Mouse (Mus musculus) layer of hippocampus, postnatal 10 days (tissue): Measurements from ENCODE around the gene Fam155a. TPM values are rescaled to one million over a fixed set of nuclear protein-coding genes. Genes with fewer than 3 reads are reported as not detected.

Experiments
- DNase-seq, 2 experiments: peaks; one replicate each; pipeline ENCODE4 v3.0.0; 2021; ENCODE audit warnings: low spot score in 2 of 2
- total RNA-seq, 2 experiments: library from RNA; stranded (reverse); gene quantifications; 2 replicates each; pipeline ENCODE4 v1.2.3; 2021

The Fam155a gene
- total RNA-seq, 2 experiments from 2014 or later: 85.3 to 94.9 TPM

DNA sequence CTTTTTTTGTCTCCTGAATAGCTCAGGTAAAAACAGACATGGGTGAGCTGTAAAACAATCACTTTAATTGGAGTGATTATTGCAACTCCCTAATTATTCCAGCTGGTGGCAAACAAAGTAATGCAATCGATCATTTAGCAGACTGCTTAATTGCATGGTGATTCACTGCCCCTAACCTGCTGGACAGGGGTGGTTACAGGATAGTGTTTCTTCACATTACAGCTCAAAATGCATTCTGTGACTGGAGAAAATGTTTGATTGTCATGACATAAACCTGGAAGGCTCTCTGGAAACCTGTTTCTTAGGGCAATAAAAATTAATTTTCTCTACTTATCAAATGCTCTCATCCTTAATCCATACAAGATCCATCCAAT, 276.7 kb downstream of the Fam155a start:
- no peak for DNase-seq

- DNase-seq: no peak
Observed at GRCm38 (mm10) chr8:9493557-9494224, 277.3 kb downstream of the Fam155a start.

GRCm38 (mm10) chr8:9482565-9482964, 288.4 kb downstream of the Fam155a start:
- no peak for DNase-seq

DNA sequence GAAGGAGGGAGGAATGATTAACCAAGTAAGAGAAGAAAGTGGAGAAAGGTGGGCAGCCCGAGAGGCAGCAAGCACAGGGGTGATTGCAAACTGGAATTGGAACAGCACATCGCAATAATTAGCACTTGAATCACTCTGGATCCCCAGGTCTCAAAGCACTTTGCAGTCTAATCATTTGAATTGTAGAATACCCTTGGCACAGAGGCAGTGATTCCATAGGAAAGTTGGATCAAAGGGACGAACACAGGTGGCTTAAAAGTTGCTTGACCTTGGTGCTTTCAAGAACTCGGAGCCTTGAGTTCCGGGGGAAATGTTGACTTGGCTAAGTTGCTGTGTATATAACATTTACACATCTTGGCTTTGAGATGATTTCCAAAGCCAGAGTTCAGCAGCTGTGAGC, 299.7 kb downstream of the Fam155a start:
- no peak for DNase-seq

DNA sequence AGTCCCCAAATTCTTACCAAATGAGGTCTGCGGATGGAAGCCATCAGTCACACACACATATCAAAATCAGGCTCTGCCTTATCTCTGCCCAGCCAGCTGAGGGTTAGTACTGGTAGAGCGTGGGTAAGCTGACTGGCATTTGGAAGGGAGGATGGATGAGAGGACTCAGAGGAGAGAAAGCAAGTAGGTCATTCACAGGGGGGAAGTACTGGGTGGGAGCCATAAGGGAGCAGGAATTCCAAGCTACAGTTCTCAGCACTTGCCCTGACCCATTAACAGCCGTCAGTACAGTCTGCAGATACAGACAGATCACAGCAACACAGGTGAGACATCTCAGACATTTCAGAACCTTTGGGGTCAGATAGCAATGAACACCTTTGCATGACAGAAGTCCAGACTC, 300.8 kb downstream of the Fam155a start:
- DNase-seq: no peak

DNA sequence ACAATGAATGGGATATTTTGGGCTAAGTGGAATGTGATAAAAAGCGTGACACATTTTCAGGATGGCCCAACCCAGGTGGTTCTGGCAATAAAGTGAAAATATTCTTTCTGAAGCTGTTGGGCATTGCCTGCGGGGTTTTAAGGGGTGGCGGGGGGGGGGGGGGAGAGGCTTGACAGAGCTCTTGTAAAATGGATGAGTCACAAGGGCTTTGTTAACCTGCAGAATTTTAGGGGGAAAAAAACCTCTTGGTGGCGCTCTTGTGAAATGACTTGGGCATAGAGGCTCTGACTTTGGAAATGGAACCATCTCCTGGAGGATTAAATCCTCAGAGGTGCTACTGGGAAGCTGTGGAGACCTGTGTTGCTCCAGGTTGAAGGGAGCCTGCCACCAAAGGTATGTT, 309.9 kb downstream of the Fam155a start:
- DNase-seq: no peak

GRCm38 (mm10) chr8:9460707-9461106, 310.3 kb downstream of the Fam155a start:
- DNase-seq: no peak

- DNase-seq: no peak
Observed at GRCm38 (mm10) chr8:9458614-9459013, 312.3 kb downstream of the Fam155a start.

DNA sequence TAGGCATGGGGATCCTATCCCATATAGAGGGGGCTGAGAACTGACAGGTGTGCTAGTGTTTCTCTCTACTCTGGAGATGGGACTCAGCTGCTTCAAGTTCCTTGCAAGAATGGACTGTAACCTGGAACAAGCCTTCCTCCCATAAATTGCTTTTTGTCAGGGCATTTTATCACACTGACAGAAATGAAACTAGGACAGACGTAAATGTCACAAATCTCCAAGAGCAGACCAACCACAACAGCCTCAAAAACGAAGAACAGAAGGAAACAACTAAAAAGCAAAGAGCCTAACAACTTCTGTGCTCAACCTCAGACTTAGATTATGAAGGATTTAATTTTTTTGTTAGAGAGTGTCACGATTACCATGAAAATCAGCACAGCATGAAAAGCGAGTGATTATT, 315.8 kb downstream of the Fam155a start:
- DNase-seq: no peak

GRCm38 (mm10) chr8:9453742-9454141, 317.2 kb downstream of the Fam155a start:
- no peak for DNase-seq

DNA sequence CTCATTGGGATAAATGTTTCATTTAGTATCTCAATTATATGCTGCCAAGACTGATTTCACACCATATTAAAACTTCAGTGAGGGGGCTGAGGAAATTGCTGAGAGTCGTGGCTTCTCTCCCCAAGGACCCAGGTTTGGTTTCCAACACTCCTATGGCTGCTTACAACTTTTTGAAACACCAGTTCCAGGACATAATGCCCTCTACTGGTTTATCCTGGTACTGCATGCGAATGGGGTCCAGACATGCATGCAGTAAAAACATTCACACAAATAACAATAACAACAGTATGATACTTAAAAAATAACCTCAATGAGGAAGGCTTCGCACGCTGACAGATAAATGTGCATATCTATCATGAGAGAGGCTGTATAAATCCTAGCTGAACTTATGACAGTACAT, 319.4 kb downstream of the Fam155a start:
- DNase-seq: no peak

GRCm38 (mm10) chr8:9448613-9449012, 322.3 kb downstream of the Fam155a start:
- no peak for DNase-seq

DNA sequence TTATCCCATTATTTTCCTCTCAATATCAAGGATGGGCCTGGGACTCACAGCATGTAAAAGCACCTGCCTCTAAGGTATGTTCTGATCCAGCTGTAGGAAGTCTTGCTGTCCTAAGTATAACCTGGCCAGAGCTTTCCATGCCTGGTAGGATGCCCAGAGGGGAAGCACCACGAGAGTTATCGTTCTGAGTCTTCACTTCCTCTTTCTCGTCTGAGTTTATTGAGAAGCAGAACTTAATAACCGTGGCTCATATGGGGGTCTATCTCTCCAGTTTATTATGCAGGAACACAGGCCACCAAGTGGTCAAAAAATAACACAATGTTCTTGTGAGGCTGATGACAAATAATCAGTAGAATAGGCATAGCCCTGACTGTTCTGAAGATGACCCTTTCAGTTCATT, 333.1 kb downstream of the Fam155a start:
- DNase-seq: no peak

GRCm38 (mm10) chr8:9435501-9435900, 335.5 kb downstream of the Fam155a start:
- no peak for DNase-seq

DNA sequence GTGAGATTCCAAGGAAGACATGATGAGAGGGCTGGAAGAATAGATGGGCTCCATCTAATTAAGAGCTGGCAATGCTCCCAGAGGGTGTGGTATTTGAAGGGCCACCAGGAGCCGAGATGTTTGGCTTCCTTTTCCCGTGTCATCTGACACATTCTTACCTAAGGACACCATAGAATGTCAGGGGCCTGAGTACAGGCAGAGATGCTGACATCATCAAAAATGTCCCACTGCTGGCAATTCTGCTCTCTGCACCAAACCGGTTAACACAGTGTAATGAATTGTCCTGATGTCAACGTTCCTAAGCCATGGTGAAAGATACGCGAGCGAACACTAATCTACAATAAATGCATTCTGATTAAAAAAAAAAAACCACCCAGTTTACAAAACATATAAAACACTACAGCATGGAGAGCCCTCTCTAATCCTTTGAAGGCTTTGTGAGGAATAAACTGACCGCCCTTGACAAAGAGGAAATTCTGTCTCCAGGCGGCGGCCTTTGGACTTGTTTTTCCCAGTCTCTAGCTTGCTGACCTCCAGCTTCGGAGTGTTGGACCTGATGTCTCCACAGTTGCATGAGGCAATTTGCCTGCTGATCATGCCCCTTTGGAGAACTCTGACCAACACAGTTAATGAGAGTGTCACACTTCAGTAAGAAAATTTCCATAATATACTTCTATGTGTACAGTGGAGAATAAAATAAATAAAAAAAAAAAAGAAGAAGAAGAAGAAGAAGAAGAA, 338.2 kb downstream of the Fam155a start:
- DNase-seq: no peak

DNA sequence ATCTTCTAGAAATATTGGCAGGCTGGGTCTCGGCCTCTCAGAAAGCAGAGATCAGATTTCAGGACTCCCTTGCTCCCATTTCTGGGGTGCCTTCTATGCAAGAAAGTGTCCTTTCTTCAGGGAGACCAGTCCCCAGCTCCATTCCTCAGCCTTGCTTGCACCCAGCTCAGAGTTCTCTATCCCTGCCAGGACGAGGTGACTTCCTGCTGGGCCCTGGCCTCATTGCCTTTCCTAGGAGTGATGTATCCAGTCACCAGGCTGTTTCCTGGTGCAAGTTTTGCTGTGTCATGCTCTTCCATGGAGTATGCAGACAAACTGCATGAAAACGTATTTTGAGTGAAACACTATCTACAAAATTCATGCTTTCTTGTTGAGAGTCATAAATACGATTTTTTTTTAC, 342.1 kb downstream of the Fam155a start:
- DNase-seq: no peak

- DNase-seq: no peak
Observed at GRCm38 (mm10) chr8:9424069-9424468, 346.9 kb downstream of the Fam155a start.

DNA sequence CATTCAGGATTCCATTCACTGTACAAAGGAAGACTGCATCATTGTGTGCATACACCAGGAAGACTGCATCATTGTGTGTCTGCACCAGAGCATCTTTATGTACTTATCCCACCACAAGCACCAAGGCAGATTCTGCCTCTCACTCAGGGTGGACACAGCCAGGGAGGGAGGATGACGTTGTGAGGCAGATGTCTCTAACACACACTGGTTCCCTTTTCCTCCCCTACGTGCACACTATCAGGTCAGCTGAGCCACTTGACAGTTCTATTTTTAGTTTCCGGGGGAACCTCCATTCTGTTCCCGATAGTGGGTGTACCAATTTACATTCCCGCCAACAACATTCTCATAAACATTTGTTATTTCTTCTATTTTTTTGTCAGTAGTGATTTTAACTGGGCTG, 347.4 kb downstream of the Fam155a start:
- no peak for DNase-seq

GRCm38 (mm10) chr8:9423184-9423583, 347.8 kb downstream of the Fam155a start:
- DNase-seq: no peak

DNA sequence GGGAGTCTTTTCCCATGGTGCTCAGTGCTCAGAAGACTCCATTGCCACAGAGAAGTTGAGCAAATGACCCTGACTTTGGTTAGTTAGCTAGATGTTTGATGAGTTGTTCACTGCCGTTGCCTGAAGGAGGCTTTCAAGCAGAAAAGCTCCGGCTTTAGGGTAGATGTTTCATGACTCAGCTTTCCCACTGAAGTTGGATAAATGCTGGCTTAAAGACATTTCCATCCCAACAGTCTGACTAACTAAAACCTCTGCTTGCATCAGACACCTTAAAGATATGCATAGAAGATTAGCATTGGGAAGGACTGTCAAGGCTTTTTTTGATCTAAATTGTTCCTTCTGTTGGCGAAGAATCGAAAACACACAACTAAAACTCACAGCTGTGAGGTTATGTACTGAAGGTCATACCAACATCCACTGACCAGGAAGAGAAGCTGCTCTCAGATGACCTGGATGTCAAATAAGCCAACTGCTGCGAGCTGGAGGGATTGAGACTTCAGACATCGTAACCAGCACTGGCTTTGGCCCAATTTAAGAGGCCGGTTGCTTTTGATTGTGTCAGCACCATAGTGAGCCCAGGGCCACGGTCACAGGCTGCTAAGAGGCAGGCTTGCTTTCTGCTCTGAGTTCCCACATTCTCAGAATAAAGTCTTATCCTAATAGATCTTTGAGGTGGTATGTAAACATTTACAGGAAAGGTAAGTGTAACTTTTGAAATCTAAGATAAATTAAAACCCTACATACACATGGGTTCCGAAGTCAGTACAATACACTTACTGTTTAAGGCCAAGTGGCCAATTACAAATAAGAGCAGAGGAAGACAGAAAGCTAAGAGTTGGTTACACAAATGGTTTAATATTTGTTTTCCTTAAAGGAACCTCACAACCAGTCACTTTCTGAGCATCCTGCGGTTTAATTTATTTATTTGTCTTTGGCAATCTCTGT, 351.8 kb downstream of the Fam155a start:
- no peak for DNase-seq

GRCm38 (mm10) chr8:9416189-9416588, 354.8 kb downstream of the Fam155a start:
- DNase-seq: no peak

DNA sequence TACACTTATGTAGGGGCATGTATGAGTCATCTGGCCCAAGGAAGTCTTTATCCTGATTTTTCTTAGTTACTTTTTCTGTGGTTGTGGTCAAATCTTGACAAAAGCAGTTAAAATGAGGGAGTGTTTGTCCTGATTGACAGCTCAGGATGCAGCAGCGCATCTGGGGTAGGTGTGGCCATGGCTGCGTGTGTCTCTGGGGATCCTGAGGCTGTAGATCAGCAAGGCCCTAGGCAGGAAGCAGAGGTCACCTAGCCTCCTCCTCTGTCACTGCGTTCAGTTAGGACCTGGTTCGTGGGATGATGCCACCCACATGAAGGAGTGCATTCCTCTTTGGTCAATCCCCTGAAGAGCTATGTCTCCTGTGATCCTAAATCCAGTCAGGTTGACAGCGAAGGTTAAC, 362.5 kb downstream of the Fam155a start:
- DNase-seq: no peak
